Mouse (Mus musculus) ES-CJ7 (cell line): ENCODE measurements at regions not wholly inside any gene's neighbourhood (a gene's known extent, or its start where the extent isn't known, plus 50 kb on each side); places are given as distances from the start of the nearest gene placed in this dataset.

Source experiments
- DNase-seq: peaks from one replicate; pipeline ENCODE4 v3.0.0; 2011; ENCODE audit warnings: low read depth, low spot score

GRCm38 (mm10) chr14:74359663-74360552, 280.7 kb upstream of the Htr2a start:
- no peak for DNase-seq

- no peak for DNase-seq
These were observed 256.2 kb upstream of the Htr2a start for GRCm38 (mm10) chr14:74384481-74384880.

GRCm38 (mm10) chr14:74392419-74392818, 248.2 kb upstream of the Htr2a start:
- DNase-seq = no peak

- no peak for DNase-seq
These were observed 243.4 kb upstream of the Htr2a start for GRCm38 (mm10) chr14:74397202-74397601.

- no peak for DNase-seq
These were observed 231.2 kb upstream of the Htr2a start for GRCm38 (mm10) chr14:74409441-74409840.

GRCm38 (mm10) chr14:74428226-74428625, 212.4 kb upstream of the Htr2a start:
- DNase-seq = no peak

GRCm38 (mm10) chr14:74464027-74464682, 176.5 kb upstream of the Htr2a start:
- no peak for DNase-seq

GRCm38 (mm10) chr14:74495504-74495903, 145.1 kb upstream of the Htr2a start:
- no peak for DNase-seq

- DNase-seq = no peak
These were observed 129.1 kb upstream of the Htr2a start for GRCm38 (mm10) chr14:74511521-74511920.

- DNase-seq = no peak
These were observed 124.2 kb upstream of the Htr2a start for GRCm38 (mm10) chr14:74516451-74516850.

GRCm38 (mm10) chr14:74519531-74519930, 121.1 kb upstream of the Htr2a start:
- no peak for DNase-seq

GRCm38 (mm10) chr14:74521669-74522068, 119.0 kb upstream of the Htr2a start:
- no peak for DNase-seq

GRCm38 (mm10) chr14:74527246-74527645, 113.4 kb upstream of the Htr2a start:
- DNase-seq = no peak

- no peak for DNase-seq
These were observed 111.2 kb upstream of the Htr2a start for GRCm38 (mm10) chr14:74529368-74529951.

- DNase-seq = no peak
These were observed 102.5 kb upstream of the Htr2a start for GRCm38 (mm10) chr14:74538187-74538586.

GRCm38 (mm10) chr14:74544028-74544427, 96.6 kb upstream of the Htr2a start:
- DNase-seq = no peak

GRCm38 (mm10) chr14:74551091-74551490, 89.5 kb upstream of the Htr2a start:
- DNase-seq = no peak

GRCm38 (mm10) chr14:74553636-74554035, 87.0 kb upstream of the Htr2a start:
- DNase-seq = no peak

- DNase-seq = no peak
These were observed 82.3 kb upstream of the Htr2a start for GRCm38 (mm10) chr14:74558359-74558758.
